Mouse (Mus musculus) frontal cortex, adult (tissue): Measurements from ENCODE around the gene Psd.

Experiments used
- ATAC-seq: cut with Nextera tagmentation; 2 replicates; pipeline ENCODE4 v1.9.2; 2017; ENCODE audit warnings: mild to moderate bottlenecking, moderate library complexity, mixed read lengths; ENCODE audit not compliant: low TSS enrichment

The Psd gene

GRCm38 (mm10) chr19:46326756-46327305 lies at the start of gene Psd:
Gene Psd (minus strand): TSS chr19:46327156.
- ATAC-seq: no peak

GRCm38 (mm10) chr19:46375891-46376290 lies 48.9 kb upstream of the Psd start:
- no peak for ATAC-seq

DNA sequence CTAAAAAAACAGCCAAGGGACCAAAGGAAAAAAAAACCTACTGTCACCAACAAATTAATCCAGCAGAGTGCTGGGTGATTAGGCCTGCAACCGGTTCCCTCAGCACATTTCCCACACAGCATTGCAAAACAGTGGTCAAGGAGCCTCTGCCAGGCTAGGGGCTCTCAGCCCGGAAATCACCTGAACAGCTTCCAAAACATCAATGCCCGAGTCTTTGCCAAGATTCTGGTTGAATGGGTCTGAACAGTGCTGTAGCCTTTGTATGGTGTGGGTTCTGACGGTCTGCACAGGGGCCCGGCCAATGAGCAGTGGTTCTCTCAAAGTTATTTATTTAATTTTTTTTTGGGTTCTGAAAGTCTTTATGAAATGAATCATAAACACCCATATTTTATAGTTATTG lies 48.5 kb upstream of the Psd start:
- no peak for ATAC-seq

DNA sequence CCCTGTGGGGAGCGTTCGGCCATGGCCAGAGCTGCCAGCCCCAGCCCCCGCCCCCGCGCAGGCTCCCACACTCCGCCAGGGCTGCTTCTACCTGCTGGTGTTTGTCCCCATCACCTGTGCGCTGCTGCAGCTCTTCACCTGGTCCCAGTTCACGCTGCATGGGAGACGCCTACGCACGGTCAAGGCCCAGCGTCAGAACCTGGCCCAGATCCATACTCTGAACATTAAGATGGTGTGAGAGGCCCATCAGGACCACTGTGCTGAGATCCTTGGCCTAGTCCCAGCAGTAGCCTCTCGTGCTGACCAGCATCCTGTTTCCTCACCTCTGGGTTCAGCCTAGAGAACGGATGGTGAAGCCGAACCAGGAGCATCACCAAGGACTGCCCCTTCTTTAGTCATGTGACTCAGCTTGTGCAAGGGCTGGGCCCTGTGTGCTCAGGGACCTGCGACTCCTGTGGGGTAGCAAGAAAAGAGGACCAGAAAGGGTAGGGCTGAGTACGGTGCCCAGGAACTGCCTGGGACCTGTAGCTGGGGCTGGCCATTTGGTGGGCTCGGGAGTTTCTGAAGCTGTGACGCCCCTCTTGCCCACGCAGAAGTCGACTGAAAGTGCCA lies 47.6 kb upstream of the Psd start:
- peak; percentile 22; the same call in 1 of the 2 replicates for ATAC-seq

- ATAC-seq: peak; percentile 53
Measured at GRCm38 (mm10) chr19:46369204-46369603, 42.2 kb upstream of the Psd start.

- ATAC-seq: peak; percentile 86
Measured at GRCm38 (mm10) chr19:46367798-46368590, 41.0 kb upstream of the Psd start.

- ATAC-seq: no peak
Measured at GRCm38 (mm10) chr19:46363294-46364009, 36.5 kb upstream of the Psd start.

DNA sequence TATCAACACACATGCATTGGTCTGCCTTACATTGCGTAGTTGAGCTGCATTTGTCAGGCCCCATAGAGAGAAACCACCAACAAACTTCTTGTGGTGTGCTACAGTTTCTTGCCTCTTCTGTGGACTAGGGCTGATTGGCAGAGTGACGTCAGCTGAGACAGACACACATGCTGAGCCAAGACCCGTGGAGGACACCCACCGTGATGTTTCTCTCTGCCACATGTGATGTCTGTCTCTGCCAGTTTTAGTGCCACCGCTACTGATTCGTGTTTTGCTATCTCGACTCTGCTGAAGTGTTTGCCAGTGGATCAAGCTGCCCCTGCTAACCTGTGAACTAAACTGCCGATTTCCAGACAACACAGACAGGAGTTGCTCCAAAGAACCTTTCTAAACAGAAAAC lies 35.1 kb upstream of the Psd start:
- no peak for ATAC-seq

DNA sequence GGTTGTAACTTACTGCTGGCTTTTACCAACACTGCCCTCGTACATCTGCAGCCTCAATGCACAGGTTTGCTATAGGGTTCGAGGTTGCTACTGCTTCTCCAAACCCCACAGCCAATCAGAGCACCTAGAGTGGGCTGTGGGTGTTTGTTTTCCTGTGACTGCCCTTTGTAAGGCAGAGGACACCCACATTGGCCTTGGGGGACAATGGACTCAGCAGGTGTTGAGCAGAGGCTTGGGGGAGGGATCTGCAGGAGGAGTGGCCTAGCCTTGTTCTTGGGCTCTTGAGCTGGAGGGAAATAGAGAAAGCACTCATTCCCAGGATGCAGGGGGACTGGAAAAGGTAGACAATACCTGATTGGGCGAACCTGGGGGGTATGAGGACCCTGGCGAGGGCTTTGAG lies 31.4 kb upstream of the Psd start:
- no peak for ATAC-seq

DNA sequence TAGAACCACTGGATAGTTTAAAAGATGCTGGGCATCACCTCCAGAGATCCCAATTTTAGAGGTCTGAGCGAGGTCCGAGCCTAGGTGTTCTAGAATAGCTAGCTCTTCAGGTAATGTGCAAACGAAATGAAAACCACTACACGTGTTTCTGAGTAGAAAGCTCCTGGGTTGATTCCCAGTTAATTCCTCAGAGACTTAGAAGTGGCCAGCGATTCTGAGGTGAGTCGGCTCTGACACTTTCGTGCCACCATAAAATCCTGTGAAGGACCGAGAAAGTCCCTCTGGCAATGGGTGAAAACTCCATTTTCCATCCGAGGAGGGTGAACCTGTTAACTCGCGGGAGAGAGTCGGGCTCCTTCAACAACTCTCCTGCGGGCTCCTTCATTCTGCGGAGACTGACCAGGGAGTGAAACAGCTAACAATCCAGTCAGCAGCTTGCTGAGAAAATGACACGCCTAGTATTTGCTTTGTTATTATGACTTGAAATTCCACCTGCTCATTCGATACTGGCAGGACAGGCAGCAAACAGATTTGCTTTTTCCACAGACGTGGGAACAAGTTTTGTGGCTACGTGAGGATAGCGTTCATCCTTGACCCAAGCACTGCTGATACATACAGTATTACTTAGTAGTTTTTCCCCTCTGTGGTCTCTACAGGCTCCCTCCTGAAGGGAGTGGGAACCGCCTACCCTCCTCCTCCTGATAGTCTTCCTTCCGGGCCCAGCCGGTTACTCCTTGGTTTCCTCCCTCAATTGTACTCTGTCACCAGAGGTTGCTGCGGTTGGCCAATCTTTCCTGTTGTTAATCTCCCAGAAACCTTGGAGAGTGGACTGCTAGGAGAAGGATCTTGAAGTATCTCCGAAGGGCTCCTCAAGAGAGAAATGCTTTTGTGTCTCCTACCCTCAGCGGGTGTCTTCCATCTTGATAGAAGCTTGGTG lies 30.7 kb upstream of the Psd start:
- no peak for ATAC-seq

DNA sequence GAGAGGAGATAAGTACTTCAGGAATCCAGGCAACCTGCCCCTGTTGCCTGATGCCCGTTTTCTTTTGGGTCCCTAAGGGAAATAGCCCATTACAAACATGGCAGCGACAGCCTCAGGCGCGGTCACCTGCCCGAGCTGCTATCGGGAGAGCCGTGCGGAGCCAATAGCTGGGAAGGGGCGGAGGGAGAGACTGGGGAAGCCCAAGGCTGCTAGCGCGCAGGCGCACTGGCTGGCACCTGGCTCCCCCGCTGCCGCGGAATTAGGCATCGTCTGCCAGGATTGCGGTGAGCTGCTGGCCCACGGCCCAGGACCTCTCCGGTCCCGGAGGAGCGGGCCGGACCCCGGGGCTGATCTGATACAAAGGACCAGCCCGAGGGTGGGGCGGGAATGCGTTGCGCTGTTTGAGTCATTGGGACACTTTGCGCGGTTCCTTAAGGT lies 29.8 kb upstream of the Psd start:
- ATAC-seq: peak; percentile 96

- ATAC-seq: no peak
Measured at GRCm38 (mm10) chr19:46350168-46350932, 23.4 kb upstream of the Psd start, which contains the start of gene 2310034G01Rik. Gene 2310034G01Rik (minus strand): TSS chr19:46350302.

DNA sequence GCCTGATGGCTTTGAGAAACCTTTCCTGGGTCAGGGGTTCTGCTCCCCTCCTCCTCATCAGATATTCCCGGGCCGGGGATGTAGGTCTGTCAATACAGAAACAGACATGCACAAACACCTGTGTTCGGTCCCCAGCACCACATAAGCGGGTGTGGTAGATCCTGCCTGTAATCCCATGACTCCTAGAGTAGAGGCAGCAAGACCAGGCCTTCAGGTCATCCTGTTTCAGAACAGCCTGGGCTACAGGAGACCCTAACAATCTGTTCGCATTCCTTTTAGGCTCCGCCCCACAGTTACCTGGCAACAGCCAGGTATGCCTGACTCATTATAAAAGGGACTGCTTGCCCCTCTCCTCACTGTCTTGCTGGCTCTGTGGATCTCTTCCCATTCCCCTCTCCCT lies 22.6 kb upstream of the Psd start:
- no peak for ATAC-seq

DNA sequence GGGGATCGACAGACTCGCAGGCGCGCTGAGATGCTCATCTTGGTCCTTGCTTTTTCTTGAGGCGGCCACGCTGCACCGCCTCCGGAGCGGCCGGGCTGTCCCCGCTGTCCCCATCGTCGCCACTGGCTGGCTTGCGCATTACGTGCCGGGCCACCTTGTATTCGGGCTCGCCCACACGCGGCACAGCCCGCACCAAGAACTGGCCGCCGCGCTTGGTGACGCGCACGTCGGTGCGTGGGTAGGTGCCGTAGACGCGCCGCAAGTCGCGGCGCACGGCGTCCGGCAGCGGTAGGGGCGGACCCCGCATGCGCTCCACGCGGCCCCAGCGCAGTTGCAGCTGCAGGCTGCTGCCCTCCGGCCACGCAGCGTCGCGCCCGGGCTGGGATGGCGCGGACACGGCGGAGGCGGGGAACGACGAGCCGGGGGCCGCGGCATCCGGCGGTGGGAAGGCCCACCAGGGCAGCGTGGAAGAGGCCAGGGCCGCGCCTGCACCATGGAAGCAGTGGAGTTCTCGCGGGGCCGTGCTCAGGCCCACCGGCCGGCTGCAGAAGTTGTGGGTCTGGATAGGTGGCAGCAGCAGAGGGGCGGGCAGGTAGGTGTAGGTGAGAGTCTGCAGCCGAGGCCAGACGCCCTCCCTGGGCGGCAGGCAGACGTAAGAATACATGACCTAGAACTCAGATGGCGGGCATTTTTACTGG lies 22.0 kb upstream of the Psd start:
- peak; percentile 92 for ATAC-seq

DNA sequence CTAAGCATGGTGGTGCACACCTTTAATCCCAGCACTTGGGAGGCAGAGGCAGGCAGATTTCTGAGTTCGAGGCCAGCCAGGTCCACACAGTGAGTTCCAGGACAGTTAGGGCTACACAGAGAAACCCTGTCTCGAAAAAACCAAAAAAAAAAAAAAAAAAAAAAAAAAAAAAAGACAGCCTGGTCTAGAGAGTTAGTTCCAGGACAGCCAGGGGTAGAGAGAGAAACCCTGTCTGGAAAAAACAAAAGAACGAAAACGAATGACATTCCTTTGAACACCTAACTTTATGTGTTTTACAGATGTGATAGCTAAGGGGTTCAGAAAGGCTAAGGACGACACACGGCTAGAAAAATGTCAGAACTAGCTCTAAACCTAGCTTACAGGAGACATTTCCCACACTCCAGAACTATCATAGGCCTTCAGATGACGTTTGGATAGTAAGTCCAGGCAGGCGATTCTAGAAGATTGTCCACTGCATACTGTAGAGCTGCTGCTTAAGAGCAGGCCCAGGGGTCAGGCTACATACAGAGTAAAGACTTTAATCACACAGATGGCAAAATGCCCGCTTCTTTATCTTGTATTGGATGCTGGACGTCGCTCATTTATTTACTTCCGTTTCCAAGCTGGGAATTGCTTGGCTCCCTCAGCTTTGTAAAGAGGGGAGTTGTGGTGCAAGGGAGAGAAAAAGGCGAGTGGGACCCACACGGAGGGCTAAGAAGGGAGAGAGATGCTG lies 21.1 kb upstream of the Psd start:
- 0 out of 2 replicates have a peak, but pooled peaks have one; percentile 17 for ATAC-seq

DNA sequence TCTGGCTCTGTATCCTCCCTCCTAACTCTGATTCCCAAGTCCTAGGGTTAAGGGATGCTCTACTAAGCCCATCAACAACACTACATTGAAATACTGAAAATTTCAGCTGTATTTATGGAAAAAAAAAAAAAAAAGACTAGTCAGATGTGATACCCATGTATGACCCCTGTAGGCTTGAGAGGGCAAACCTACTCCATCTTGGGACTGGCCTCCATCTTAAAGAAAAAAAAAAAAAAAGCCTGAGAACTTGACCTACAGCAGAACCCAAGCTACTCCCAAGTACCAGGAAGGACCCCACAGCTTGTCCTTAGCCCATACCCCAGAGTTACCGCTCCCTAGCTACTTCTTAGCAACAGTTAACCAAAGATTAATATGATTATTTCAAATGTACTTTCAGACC lies 20.2 kb upstream of the Psd start:
- ATAC-seq: no peak

- ATAC-seq: no peak
Measured at GRCm38 (mm10) chr19:46344710-46345419, 17.9 kb upstream of the Psd start.

- ATAC-seq: peak; percentile 28; the same call in 1 of the 2 replicates
Measured at GRCm38 (mm10) chr19:46339287-46339971, 12.5 kb upstream of the Psd start.
